Mouse (Mus musculus) retina, postnatal 1 day (tissue): Measurements from ENCODE around the gene Dvl2.

ENCODE experiments used
- DNase-seq: peaks from one replicate; pipeline ENCODE4 v3.0.0-alpha.2; 2012

Dvl2 gene

DNA sequence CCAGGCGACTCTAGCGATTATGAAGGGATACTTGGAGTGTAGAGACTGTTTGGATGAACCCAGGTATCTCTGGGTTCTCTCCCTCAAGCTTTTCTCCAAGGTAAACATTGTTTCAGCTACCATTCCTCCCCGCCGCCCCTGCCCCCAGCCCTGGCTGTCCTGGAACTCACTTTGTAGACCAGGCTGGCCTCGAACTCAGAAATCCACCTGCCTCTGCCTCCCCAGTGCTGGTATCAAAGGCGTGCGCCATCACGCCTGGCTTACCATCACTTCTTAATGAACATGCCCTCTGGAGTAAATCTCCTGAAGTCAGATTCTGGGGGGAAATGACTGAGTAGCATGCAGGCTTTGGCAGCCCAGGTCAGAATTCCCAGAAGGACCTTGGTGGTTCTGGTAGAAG is 18.2 kb upstream of the Dvl2 start, which contains the start of gene Elp5:
Gene Elp5 (minus strand): TSS at position 293 of the 400 bp plus-strand sequence.
- DNase-seq: no peak

DNA sequence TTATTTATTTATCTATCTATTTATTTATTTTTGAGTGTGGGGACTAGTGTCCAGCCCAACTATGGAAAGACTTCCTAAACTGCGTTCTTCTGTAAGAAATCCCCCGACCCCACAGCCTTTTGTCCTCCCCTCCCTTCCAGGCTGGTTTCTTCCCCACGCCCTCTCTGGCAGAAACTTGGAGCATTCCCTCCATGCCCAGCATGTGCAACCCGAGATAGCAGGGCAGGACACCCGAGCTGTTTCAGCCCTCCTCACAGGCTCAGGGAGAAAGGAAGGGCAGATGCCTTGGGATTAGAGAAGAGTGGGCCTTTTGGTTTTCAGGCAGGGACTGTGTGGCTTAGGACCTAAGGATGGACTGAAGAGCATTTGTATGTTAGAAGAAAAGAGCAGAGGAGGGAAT is 17.5 kb upstream of the Dvl2 start:
- no peak for DNase-seq

DNA sequence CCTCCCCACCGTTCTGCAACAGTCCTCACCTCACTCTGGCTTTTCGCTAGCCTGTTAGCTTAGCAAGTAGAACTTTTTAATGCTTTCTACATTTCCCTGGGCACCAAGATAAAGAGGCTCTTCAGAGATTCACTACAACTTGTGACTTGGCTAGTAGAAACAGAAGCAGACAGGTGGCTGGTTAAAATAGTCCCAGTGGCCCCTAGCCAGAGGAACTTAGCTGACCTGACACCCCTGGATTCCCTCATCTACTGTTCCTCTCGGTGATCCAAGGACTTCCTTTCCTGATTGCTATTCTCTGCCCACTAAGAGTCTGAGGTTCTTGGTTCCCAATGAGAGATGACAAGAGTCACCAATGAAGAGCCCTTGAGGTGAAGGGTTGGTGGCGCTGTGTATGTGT is 17.0 kb upstream of the Dvl2 start:
- no peak for DNase-seq

DNA sequence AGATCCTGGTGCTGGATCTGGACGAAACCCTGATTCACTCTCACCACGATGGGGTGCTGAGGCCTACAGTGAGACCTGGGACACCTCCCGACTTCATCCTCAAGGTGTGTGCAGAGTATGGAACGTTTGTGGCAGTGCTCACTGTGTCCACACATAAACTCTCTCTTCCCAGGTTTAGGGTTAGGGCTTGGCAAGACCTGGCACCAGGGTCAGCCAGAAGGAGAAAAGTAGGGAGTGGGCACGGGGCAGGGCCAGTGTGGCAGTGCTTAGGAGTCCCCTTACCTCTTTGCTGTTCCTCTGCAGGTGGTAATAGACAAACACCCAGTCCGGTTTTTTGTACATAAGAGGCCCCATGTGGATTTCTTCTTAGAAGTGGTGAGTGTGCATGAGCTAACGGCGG is 16.0 kb upstream of the Dvl2 start:
- no peak for DNase-seq

DNA sequence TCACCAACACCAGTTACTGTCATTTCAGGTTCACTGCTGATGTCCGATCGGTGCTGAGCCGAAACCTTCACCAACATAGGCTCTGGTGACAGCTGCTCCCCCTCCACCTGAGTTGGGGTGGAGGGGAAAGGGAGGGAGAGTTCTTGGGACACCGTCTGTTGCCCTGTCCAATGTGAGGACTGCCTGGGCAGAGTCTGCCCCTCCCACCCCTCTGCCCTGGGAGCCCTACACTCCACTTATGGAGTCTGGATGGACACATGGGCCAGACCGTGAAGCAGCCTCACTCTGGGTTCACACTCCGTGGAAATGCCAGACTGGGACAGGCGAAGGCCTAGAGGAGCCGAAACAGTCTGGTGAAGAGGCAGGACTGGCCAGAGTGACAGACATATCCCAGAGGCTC is 10.4 kb upstream of the Dvl2 start:
- DNase-seq: no peak

DNA sequence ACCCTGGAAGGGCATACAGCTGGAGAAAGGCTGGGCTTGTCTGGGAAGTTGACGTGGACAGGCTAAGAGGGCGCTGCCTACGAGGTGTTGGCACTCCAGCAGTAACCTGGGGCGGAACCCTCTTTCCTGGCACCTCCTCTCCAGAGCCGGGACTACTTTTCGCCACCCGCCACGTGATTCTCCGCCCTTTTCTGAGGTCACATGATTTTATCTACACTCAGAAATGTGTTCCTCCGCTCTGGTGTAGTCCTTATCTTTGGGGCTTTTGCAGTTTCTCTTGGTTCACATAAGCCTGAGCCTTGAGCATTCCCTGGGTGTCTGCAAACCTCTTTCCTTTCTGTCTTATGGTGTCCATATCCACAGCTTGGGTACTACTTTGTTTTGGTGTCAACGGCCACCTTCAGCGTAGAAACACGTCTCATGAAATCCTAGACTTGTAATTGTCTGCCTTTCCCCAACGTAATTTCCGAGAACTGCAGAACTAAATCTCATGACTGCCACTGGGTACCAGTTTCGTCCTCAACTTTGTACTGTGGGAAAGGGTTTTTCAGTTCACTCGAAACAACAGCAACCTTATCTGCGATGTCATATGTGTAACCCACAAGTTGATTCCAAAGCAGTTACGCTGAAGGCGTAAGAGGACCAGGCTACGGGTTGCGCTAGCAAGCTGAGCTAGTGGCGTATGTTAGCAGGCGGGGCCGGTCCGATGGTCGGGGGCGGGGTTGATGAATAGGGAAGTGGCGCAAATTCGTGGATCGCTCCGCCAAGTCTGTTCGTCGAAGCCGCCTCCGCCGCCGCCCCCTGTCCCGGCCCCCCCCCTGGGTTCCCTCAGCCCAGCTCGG is 9.3 kb upstream of the Dvl2 start, which contains the start of gene Gabarap:
Gene Gabarap (plus strand): TSS at position 294 of the 842 bp plus-strand sequence.
- peak; percentile 98 for DNase-seq

GRCm38 (mm10) chr11:69991711-69992110 is 8.7 kb upstream of the Dvl2 start:
- no peak for DNase-seq

- no peak for DNase-seq
These were observed 8.0 kb upstream of the Dvl2 start for GRCm38 (mm10) chr11:69992396-69992795.

- DNase-seq: peak; percentile 44
These were observed 7.5 kb upstream of the Dvl2 start for GRCm38 (mm10) chr11:69992932-69993331.

- DNase-seq: no peak
These were observed 5.8 kb upstream of the Dvl2 start for GRCm38 (mm10) chr11:69994401-69995090.

DNA sequence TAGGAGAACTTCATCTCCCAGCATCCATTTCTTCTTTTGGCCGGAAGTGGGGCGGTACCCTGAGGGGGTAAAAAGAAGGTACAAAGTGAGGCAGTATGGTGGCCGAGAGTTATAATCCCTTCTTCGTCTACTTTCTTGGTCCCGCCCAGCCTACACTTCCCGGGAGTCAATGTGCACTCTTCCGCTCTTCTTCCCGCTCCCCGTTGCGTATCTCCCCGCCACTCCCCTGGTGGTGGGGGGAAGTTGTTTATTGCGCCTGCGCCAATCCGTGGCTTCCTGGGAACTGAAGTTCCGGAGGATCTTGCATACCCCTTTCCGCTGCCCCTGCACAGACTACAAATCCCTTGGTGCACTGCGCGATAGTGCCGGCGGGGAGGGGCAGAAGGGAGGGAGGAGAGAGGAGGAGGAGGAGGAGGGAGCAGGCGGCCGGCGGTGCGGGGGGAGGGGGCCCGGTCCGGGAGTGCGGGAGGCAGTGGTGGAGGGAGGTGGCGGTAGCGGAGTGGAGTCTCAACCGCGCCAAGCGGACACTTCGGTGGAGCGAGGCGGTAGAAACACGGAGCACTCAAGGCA is 4.9 kb upstream of the Dvl2 start, which contains the start of gene Phf23:
Gene Phf23 (plus strand): TSS at position 387 of the 570 bp plus-strand sequence.
- DNase-seq: peak; percentile 100

- no peak for DNase-seq
These were observed 4.0 kb upstream of the Dvl2 start for GRCm38 (mm10) chr11:69996161-69997061.

DNA sequence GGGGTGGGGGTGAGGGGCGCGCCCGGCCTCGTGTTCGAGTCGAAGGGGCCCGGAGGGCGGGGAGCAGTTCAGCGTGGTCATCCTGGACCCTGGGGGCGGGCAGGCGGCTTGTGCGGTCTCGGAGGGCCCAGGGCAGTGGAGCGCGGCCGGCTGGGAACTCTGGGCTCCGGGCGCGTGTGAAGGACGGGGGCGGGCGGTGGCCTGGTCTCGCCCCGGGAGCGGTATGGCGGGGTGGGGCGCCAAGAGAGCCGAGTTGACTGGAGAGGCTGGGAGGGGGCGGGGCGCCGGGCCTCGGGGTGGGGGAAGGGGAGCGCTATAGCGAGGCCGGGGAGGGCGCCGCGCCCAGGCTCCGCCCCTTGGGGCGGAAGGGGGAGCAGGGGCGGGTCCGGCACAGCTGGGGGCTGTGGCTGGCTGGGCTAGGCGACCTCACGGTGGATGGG is 3.3 kb upstream of the Dvl2 start:
- peak; percentile 90 for DNase-seq

DNA sequence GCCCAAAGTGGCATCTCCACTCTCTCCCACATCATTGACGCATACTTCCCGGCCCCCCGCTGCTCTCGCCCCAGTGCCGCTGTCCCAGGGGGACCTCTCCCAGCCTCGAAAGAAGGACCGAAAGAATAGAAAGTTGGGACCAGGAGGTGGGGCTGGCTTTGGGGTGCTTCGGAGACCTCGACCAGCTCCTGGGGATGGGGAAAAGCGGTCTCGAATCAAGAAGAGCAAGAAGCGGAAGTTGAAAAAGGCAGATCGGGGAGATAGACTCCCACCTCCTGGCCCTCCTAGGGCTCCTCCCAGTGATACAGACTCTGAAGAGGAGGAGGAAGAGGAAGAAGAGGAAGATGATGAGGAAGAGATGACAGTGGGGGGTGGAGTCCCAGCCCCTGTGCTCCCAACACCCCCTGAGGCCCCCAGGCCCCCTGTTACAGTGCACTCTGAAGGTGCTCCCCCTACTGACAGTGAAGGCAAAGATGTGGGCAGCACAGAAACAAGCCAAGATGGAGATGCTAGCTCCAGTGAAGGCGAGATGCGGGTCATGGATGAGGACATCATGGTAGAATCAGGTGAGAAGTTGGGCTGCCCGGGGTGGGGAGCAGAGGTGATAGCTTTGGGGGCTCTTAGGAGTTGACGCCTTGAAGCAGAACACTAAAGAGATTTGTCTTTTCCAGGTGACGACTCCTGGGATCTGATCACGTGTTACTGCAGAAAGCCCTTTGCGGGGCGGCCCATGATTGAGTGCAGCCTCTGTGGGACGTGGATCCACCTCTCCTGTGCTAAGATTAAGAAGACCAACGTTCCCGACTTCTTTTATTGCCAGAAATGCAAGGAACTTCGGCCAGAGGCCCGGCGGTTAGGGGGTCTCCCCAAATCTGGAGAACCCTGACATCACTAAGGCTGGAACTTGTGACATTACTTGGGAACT is 1.6 kb upstream of the Dvl2 start:
- no peak for DNase-seq

- DNase-seq: no peak
These were observed 729 bp upstream of the Dvl2 start for GRCm38 (mm10) chr11:69999666-70000065.

DNA sequence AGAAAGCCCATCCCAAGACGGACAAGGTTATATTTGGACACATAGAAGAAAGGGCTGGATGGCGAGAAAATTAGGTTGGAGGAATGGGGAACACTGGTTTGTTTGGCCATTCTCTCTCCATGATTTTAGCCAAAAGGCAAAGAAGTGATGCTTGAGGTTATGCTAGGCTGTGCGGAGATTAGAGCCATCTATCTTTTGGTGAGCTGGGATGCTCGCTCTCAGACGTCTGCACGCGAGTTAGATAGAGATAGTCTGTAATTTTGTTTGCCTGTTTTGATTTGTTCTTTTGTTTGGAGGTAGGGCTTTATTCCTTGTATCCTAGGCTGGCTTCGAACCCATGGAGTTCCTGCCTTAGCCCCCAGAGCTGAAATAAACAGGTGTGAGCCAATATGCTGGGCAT is 764 bp downstream of the Dvl2 start:
- DNase-seq: no peak

GRCm38 (mm10) chr11:70001865-70002264 is 1.5 kb downstream of the Dvl2 start:
- DNase-seq: peak; percentile 75

GRCm38 (mm10) chr11:70002471-70002870 is 2.1 kb downstream of the Dvl2 start:
- no peak for DNase-seq

GRCm38 (mm10) chr11:70005521-70005920 is 5.1 kb downstream of the Dvl2 start:
- peak; percentile 52 for DNase-seq

GRCm38 (mm10) chr11:70010033-70010432 is 9.6 kb downstream of the Dvl2 start:
- no peak for DNase-seq

GRCm38 (mm10) chr11:70010548-70010947 is 10.2 kb downstream of the Dvl2 start:
- DNase-seq: no peak
